Mouse (Mus musculus): Measurements from ENCODE around the gene G6pc3. TPM values are rescaled to one million over a fixed set of nuclear protein-coding genes. Genes with fewer than 3 reads are reported as not detected.
A peak's percentile ranks its signal among the peaks of the same experiment; 100 is the strongest.
"Not testable (repeated sequence)": the region's sequence is repeated elsewhere in the genome, so short reads cannot be mapped to it uniquely, and the experiment has no call there.

Gene G6pc3
- 132 and 143 TPM in 2 replicates for total RNA-seq (2021)
- long read RNA-seq, transcript G6pc3-202 (6 exons, 1,573 nt), result major isoform, 34 of 45 reads
- long read RNA-seq, partial matches to known transcripts, result 10 of 45 reads
- long read RNA-seq, other reads (novel, unspliced or antisense), result 1 of 45 reads

DNA sequence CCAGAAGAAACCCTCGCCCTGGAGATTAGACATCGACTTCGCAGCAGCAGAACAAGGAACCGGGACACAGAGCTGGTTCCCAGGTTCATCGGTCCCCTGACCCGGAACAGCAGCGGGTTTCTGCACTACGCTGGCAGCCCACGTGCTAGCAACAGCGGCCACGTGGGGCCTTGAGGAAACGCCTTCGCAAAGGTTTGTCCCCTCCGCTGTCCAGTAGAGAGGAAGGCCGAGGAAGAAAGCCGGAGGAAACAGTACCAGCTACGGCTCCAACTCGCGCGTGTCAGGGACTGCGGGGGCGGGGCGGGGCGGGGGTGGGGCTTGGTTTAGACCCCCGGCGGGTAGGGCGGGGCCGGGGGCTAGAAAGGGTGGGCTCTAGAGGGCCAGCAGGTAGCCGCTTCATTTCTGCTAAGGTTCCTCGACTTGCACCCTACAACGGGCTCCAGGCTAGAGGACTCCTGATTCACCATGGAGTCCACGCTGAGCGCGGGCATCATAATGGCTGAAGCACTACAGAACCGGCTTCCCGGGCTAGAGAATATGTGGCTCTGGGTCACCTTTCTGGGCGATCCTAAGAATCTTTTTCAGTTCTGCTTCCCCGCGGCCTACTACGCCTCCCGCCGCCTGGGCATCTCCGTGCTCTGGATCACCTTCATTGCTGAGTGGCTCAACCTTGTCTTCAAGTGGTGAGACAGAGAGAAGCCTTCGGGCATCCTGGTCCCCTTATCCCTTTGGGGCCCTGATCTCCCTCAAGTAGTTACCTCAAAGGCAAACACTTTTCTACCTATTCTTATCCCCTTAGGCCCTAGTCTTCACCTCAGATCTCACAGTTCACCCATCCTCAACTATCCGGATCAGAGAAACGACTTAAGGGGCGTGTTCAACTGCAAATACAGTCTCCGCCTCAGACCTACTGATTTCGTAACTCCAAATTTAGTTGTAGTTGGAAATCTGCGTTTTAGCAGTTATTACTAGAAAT, at the start of gene G6pc3:
Gene G6pc3, plus strand, starts transcription at position 160 of the 976 bp plus-strand sequence.
- DNase-seq, result peak; percentile 90

DNA sequence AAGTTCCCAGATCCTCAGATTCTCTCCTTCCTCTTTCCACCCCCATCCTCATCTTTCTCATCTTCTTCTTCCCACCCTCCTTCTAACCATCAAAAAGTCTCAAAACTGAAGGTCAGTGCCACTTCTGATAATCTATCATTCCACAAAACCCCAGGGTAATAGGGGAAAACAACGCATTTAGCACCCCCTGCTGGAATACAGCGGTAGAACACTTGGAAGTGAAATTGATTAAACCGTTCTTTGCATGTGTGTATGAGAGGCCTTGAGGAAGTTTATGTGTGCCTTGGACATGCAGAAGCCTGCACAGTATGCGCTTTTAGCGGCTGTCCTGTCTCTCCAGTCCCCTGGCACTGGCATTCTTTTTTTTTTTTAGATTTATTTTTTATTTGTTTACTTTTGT, 48.9 kb upstream of the G6pc3 start:
- DNase-seq, result peak; percentile 48

DNA sequence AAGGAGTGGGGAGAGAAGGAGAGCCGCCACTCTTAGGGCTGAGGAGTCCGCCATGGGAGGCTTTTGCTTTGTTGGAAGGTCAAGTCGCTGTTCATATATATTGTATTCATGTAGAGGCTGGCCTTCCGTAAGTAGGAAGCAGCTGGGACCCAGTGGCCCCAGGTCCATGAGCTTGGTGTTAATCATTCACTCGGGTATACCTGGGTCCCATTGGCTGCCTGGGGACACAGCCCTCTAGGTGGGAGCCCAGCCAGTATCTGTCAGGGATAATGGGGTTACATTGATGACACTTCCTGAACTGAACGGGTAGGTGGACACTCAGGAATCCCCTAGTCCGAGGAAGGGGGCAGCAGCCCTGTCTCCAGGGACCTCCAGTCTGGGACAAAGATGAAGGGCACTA, 47.1 kb upstream of the G6pc3 start:
- no peak for DNase-seq

DNA sequence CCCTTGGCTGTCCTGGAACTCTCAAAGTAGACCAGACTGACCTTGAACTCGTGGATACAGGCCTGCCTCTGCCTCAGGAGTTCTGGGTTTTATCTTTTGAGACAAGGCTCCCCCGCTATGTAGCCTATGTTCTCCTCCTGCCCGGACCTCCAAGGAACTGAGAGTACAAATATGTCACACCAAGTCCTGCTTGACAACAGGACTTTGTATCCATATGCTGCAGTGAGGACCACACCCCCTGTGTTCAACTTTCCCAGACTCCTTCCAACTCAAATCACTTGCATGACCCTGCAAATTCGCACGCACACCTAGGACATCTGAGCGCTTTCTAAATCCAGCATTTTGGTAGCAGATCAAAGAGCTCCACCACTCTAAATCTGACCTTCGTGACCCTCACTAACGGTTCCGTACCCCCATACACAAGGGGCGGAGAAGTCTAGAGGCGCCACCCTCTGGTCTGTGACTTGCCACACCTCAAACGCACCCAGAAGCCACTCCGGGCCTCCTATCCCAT, 44.4 kb upstream of the G6pc3 start:
- DNase-seq, result no peak

DNA sequence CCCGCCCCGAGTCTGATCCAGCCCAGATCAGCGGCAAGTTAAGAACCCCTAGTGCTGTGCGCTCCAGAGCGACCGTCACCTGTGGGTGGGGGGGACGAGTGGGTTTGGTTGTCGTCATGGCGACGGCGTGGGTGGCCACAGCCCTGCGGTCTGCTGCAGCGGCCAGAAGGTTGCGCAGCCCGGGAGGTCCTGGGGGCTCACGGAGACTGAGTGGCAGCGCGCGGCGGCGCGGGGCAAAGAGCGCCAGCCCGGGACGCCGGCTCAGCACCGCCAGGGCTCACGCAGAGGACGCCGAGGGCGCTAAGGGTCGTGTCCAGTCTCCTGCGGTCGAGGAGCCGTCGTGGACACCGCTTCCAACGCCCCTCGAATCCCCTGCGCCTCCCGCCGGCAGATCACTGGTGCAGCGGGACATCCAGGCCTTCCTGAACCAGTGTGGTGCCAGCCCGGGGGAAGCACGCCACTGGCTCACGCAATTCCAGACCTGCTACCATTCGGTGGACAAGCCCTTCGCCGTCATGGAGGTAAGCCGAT, 43.9 kb upstream of the G6pc3 start, which contains the start of gene Nags:
Gene Nags, plus strand, starts transcription at position 43 of the 531 bp plus-strand sequence.
- peak; percentile 9 for DNase-seq

DNA sequence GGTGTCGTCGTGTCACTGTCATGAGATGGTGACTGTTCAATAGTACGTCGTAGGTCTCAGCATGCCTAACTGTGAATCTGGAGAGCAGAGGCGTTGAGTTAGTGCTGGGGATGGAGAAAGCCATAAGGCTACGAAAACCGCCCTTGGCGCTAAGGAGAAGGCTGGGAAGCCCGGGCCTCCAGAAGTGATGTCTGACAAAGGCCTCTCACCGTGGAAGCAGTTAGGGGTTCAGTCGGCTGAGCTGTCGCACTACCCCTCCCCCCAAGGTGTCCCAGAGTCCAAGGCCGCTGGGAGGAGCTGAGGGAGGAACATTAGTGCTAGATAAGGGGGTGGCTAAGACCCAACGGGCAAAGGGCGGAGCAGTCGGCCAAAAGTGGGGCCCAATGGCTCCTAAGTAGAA, 43.4 kb upstream of the G6pc3 start:
- DNase-seq, result peak; percentile 33

DNA sequence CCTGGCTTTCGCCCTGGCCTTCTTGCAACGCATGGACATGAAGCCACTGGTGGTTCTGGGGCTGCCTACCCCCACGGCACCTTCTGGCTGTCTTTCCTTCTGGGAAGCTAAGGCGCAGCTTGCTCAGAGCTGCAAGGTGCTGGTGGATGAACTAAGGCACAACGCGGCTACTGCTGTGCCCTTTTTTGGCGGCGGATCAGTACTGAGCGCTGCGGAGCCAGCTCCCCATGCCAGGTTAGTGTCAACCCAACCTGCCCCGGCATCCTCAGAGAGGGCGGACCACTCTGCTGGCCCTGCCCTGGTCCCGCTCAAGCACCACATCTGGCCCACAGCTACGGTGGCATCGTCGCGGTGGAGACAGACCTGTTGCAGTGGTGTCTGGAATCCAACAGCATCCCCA, 42.9 kb upstream of the G6pc3 start:
- no peak for DNase-seq

DNA sequence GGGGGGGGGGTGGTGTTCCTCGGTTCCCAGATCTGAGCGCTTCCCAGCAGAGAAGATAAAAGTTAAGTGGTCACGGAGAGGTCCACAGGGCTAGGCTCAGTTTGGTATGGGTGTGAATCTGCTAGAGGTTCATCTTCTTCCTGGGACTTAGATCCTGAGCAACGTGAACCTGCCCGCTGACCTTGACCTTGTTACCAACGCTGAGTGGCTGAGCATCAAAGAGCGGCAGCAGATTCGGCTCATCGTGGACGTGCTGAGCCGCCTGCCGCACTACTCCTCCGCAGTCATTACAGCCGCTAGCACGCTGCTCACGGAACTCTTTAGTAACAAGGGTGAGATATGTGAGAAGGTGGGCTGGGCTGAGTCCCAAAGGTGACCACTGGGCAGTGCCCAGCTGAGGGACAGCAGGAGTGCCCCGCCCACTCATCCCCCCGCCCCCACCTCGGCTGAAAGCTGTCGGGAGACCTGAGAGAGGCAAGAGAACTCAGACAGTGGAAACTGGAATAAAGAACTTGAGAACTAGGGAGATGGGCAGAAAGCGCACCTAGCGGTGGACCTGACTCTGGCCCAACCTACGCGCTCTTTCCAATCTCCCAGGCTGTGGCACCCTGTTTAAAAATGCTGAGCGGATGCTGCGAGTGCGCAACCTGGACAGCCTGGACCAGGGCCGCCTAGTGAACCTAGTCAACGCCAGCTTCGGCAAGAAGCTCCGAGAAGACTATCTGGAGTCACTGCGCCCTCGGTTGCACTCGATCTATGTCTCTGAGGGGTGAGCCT, 42.0 kb upstream of the G6pc3 start:
- no peak for DNase-seq

DNA sequence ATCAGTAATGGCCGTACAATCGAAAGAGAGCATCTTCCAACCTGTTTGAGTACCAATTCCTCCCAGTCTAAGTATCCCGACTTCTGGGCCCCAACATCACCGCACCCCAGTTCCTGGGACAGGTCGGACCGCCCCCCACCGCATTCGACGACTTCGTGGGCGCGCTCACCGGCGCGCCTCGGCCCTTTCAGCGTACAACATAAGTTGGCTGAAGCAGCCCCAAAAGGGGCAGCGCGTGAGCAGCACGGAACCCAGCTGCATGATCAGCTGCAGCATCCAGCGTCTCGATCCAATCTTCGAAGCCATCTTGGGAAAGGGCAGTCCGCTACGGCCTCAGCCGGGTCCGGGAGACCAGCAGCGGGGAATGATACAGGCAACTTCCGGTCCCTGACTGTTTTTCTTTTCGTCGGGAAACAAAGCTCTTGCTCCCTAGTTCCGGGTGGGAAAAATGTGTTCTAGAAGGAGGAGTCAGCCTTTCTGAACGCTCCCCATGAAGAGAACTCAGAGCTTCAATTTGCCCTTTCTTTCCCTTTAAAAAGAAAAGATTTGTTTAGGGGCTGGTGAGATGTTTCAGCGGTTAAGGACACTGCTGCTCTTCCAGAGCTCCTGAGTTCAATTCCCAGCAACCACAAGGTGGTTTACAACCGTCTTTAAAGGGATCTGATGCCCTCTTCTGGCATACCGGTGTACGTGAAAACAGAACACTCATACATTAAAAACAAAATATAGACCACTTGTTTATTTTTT, 33.2 kb upstream of the G6pc3 start, which contains the start of gene Tmem101:
Gene Tmem101, minus strand, starts transcription at position 366 of the 747 bp plus-strand sequence.
- peak; percentile 88 for DNase-seq

DNA sequence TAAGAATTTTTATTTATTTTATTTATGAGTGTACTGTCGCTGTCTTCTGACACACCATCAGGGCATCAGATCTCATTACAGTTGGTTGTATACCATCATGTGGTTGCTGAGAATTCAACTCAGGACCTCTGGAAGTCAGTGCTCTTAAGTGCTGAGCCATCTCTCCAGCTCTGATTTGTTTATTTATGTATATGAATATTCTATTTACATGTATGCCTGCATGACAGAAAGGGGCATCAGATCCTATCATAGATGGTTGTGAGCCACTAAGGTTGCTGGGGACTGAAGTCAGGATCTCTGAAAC, 32.7 kb upstream of the G6pc3 start:
- DNase-seq, result no peak

DNA sequence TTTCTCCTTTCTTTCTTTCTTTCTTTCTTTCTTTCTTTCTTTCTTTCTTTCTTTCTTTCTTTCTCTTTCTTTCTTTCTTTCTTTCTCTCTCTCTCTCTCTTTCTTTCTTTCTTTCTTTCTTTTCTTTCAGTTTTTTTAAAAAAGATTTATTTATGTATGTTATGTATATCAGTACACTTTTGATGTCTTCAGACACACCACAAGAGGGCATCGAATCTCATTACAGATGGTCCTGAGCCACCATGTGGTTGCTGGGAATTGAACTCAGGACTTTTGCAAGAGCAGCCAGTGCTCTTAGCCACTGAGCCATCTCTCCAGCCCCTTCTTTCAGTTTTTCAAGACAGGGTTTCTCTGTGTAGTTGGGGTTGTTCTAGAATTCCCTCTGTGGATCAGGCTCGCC, 31.4 kb upstream of the G6pc3 start:
- not testable (repeated sequence) for DNase-seq

DNA sequence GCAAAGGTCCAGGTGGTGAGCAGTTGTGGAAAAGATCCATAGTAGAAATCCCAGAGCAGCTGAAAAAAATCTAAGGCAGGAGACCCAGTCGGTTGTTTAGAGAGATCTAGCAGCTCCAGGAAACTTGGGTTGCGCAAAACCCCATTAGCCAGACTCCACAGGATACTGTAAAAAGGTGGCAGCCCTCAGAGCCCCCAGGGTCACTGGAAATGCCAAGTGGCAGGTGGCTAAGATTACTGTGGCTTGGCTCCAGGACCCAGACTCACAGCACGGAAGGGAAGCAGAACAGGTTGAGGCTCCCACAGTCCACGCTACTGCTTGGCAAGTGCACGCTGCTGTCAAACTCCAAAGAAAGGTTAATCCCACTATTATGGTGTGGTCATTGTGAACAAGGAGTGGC, 29.6 kb upstream of the G6pc3 start:
- no peak for DNase-seq

DNA sequence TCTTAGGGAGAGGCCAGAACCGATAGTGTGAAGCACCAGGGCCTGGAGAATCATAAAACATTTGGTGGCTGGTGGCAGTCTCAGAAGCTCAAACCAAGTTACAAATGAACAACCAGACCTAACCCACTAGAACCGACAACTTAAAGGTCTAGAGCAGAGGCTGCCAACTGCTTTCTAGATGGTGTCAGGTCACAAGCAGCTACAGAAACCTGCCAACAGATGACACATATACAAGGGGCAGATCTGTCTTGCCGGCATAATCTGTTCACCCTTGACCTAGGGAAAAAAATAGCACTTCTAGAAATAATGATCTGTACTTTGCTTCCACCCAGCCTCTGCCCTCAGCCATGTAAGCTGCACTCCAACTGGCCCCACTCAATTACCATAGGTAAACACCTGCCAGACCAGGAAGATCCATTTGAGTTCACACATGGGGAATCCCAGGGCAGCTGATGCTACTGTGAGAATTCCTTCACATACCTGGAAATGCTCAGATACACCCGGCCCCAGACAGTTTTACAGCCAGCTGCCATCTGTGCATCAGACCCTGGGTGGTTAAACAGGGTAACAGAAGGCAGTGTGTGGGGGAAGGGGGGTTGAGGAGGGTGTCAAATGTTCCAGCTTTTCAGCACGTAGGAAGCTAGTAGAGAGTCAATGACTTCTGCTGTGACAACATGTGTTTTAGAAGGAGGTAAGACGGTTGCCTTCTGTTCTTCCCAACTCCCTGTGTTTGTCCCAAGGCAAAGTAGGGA, 23.3 kb upstream of the G6pc3 start:
- DNase-seq, result no peak

DNA sequence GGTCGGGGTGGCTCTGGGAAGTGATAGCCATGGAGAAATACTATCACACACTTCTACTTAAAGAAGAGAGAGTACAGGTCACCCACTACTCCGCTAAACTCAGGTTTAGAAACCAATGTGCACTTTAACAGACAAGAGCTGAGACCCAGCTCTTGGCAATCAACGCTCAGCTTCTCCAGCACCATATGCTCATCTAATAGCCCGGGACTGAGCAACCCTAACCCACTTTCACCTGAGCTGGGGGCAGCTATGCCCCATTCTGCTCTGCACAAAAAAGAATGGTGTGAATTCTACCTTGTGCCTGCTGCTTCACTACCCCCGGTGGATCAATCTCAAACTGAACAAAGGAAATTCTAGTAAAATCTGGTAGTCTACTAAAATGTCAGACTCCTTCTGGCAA, 21.9 kb upstream of the G6pc3 start:
- DNase-seq, result no peak

DNA sequence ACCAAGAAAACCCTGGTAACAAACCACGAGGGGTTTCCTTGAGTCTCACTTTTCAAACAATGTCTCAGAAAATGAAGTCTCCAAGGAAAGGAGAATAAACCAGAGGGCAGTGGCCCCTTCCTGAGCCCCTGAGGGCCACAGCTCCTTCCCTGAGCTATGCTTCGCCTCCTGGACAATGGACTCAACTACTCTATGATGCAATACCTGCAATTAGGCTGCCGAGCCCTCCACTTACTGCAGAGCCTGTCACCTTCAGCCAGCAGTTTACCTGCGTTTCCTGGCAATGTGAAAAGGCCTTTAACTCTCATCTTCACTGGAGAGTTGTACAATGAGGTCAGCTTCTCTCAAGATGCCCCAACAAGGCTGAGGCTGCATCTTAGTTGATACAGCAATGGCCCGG, 20.7 kb upstream of the G6pc3 start:
- no peak for DNase-seq

DNA sequence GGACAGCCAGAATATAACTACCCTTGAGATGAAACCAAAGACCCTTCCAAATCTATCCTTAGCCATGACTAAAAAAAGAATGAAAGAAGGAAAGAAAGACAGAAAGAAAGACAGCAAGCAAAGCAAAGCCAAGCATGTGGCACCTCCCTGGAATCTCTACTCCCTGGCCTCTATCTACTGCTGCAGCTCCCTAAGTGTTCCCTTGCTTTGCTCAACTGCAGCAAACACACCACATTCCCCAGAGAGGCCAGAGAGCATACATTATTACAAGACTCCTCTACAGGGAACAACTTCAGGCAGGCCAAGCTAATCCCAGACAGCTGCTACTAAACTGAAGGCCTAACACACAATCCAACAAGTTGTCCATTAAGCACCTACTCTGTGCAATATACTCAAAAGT, 9.6 kb upstream of the G6pc3 start:
- DNase-seq, result no peak

DNA sequence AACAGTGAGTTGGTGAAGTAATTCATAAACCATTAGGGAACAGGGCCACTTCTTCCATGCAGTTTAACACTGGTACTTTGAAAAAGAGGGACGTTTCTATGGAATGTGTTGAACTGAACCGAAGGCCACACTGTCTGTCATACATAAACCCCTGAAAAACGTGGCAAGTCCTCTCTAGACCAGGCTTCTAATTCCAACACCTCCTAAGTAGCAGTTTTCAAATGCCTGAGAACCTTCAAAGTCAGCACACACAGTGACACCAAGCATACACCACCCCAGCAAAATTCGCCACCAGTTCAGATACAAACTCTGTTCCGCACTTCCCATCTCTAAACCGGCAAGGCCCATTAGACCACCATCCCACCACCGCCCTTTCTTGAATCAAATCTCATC, 5.2 kb upstream of the G6pc3 start:
- DNase-seq, result no peak

DNA sequence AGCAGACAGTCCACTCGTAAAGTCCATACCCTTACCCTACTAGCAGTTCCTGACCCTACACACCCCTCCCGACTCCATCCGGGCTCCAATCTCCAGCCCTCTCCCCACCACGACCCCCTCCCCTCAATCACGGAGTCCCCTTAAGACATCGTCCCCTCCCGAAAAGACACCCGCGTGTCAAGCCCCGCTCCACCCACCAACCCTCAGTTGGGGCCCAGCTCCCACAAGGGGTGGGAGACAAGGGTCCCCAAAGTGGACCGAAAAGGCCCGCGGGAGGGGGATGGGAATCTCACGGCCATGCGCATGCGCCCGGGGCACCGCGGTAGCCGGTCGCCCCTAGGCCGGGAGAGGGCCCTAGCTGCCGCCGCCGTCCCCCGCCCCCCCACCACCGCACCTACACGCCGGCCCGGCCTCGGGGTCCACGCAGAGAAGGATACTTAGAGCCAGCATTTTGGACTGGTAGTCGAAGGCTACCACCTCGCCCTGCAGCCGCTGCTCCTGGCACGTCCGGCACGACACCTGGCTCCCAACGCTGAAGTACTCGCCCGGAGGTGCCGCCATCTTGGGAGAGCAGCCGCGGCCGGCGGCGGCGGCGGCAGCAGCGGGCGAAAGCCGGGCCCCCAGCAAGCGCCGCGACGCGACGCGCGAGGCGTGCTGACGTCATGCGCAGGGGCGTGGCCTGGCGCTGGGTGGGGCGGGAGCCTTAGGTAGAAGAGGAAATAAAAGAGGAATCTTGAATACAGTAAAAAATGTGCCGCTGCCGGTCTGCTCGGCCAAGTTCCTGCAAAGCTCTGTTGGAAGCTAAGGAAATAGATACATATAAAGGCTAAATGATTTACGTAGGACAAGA, 4.5 kb upstream of the G6pc3 start, which contains the start of gene Lsm12:
Gene Lsm12, minus strand, starts transcription at position 651 of the 850 bp plus-strand sequence.
- DNase-seq, result peak; percentile 99

DNA sequence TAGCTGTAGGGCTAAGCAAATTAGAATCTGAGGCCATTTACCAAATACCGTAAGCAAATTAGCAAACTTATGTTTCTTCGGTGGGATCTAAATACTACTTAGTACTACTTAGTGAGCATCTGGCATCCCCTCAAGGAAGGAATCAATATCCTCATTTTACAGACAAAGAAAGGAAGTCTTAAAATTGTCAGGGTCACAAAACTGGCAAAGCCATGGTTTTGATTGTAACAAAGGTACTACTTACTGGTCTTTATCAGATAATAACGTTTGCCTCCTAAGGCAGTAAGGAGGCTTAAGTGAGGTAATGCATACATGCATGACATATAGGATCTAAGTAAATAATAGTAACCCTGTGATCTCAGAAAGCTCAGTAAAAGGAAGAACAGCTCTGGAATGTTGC, 3.7 kb upstream of the G6pc3 start:
- no peak for DNase-seq

DNA sequence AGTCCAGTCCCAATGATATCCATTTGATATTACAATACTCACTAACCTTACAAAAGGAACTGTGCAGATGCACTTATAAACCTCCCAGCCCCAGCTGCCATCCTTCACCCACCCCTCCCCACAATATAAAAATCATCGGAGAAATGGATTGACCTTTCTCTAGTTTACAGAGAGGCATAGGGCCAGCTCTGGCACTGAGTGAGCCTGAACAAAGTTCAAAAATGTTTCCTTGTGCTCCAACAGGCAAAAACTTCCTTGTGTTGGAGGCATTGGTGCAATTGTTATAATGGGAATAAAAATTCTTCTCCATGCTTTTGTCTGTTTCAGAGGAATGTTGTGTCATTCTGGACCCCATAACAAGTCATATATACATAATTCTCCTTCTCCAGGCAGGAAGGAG, 3.2 kb upstream of the G6pc3 start:
- DNase-seq, result no peak

Measured in adrenal gland, postnatal 25 days (tissue).